Mouse (Mus musculus) embryo, embryonic 9.5 days (tissue): ENCODE data around the gene Trnt1.

Source experiments
- DNase-seq: peaks from one replicate; pipeline ENCODE4 v3.0.0-alpha.2; 2017; ENCODE audit errors: extremely low spot score

Gene Trnt1

DNA sequence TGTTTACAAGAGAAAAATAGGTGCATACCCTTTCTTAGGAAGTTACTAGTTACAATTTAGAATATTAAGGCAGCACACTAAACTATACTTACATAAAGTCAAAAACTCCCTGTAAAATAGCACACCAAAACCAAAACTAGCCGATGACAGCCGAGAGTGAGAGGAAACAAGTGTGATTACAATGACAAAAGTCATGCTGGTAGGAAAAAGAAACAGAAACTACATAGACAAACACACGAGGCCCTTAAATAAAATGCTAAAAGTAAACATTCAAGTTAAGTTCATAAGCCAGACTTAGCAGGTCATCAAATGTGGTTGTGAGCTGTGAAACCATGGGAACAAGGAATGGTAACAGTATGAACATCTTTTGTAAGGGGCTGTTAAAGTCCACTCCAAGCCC, 18.2 kb downstream of the Trnt1 start:
- no peak for DNase-seq

DNA sequence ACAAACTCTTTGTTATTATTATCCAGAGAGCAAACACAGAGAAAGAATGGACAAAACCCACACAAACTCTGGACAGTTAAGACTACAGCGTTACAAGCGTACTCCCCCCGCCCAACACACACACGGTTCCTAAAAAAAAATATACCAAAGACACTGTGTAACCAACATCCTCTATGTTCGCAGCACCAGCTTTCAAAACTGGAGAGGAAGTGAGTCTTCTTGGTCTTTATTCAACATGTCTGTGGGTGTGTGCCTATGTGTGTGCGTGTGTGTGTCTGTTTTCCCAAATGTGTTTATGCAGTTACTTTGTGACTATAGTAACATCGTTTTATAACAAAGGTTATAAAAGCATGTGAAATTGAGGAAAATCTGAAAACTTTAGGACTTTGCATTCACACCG, 22.5 kb downstream of the Trnt1 start:
- no peak for DNase-seq

DNA sequence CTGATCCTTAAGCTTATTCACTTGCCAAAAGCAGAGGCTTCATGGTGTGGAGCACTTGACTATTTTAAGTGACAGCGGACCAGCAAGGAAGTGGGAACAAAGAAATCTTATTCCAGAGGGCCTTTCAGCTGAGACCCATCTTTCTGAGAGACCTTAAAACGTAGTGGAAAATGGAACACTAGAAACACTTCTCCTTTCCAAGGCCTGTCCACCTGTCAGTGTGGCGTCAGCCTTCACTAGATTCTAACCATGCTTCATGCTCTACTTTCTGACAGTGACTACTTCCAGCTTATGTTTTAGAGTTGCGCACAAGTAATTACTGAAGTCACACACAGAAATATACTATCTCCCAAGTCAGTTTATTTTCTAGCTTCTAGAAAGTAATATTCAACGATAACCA, 23.6 kb downstream of the Trnt1 start:
- no peak for DNase-seq

DNA sequence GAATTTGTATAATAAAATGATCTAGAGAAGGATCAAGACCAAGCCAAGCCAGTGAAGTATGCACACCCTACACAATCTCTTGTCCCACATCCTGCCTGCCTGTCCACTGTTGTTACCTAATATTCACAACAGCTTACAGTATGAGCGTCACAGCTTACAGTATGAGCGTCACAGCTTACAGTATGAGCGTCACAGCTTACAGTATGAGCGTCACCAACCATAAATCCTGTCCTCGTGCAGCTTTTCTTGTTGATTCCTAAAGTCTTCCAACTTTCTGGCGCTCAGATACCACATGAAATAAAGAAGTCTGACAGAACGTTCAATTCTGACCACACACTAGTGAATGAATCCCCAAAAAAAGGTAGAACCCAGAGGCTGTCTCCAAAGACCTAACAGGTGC, 24.2 kb downstream of the Trnt1 start:
- no peak for DNase-seq

DNA sequence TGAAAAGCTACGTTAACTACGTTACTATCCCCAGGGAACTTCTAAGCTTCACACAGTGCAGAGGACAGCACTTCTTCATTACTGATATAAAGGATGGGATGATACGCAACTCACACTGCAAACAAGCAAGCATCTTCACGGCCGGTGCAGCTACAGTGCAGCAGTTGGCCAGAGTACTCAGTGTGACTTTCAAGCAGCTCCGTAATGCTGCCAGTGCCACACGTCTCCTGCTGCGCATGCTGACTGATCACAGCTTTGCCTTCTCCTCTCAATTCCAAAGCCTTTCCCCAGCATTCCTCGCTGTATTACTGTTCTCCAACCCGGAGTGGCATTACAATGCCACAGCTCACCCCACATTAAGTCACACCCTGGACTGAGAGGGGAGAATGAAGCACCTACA, 24.7 kb downstream of the Trnt1 start:
- no peak for DNase-seq

DNA sequence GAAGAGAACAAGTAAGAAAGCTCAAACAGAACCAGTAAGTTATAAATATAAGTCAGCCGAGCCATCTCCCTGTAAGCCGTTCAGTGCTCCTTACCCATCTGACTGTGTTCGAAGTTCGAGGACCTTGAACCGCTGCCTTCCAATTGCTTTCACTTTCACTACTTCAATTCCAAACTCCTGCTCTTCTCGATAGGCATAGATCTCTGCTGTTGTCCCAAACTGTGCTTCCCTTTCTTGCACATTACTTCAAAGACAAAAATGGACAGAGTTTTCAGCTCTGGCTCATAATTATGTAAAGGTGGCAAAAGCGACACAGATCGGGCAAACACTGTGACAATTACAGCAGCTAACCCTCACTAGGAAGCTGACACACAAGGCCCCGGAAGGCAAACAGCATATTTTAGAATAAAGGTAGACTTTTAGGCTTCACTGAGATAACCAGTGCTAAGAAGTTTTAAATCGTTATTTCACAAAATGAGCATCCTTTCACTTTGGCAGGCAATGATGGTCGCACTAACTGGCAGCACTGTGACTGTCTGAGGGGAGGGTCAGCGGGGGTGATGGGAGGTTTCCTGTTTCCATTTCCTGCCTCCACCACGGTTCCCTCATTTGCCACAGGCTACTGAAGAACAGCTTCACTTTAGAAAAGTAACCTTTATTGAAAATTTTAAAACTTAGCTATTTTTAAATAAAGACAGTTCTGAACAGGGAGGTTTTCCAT, 25.3 kb downstream of the Trnt1 start:
- no peak for DNase-seq

DNA sequence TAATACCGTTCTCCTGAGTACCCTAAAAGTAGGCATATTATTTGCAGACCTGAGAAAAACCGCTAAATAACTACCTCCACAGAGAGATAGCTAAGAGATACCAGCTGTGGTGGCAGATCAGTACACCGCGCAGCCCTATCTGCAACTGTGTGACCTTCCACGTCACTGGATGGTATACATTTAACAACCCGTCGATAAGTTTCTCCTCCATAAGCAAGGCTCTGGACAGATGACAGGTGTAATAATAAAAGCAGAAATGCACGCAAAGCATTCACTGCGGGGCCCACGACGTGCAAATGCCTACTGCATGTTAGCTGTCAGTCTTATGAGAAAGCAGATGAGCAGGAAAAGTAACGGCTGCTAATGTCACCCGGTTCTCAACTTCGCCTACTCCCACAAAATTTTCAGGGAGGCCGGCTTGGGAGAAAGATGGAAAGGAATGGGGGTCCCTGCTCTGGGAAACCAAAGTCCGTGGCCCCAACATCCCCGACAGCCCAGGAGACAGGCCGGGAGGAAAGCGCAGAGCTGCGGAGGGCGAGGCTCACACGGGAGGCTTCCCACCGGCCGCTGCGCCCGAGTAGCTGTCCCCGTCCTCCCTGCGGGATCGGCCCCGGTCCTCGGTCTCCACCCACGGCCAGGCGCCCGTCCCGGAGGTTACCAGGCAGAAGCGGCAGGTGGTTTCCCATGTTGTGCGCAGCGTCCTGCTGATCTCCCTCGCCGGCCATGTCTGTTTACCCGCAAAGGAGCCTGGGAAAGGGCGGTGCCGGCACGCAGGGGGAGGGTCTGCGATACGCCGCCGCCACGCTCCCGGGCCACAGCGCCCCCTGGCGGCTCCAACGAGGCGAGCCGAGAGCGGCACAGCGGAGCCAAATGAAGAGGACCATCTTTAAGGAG, 30.7 kb downstream of the Trnt1 start, which contains the start of gene Crbn:
Crbn (minus strand) TSS at position 745 of the 894 bp plus-strand sequence.
- peak; percentile 90 for DNase-seq

DNA sequence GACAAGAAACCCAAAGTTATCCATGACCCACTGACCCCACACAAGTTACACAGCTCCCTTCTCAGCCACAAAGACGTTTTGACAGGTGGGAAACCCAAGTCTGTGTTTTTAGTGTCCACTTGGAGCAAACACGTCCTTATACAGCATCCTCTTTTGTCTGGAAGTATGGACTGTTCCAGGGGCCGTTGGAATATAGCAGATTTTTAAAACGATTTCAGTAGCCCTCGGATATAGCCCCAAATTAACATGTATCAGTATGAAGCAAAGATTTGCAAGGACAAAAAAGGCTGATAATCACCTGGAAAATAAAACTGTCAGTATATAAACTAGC, 31.3 kb downstream of the Trnt1 start:
- no peak for DNase-seq

DNA sequence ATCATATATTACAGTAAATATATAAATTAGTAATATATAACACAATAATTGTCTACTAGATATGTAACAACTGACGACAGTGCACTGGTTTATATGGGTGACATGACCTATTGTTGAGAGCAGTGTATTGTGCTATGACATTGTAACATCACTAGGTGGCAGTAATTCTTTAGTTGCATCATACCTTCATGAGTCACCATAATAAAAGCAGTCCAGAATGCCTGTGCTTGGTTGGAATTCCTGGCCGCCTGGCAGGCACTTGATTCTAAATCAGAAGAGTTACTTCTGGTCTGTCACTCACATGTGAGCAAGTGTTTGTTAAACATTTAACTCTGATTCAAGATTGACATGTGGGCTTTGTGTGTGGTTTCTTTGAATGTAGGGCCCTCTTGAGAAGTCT, 36.0 kb downstream of the Trnt1 start:
- peak; percentile 20 for DNase-seq

DNA sequence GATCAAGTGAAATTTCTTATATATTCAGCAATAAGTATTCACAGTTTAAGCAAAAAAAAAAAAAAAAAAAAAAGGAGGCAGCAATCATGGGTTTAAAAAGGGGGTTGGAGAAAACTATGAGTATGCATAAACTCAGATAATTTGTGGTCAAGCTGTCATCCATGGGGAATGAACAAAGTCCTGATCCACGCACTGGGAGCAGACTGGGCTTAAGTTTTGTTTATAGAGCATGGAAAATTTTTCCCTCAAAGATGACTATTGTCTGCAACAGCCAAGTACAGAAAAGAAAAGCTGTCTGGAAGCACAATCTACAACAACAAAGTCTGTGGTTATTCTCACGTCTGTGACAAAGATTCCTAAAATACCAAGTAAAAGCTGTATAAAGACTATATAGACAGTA, 40.2 kb downstream of the Trnt1 start:
- no peak for DNase-seq

DNA sequence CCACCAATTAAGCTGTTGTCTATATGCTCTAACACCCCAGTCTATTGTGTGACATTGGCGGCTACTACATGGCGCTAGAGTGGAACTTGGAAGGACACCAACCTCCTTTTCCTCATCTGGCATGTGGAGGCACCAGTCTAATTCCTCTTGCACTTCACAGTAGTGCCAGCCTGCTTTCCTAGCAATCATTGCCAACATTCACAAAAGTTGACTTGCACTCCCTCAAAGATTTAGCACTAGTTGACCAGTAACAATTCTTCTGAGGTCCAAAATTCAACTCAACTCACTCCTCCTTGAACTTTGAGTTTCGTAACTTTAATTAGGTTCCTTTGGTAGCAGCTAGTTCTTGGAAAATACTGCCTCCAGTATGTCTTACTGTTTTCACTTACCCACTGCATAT, 41.8 kb downstream of the Trnt1 start:
- DNase-seq = no peak

DNA sequence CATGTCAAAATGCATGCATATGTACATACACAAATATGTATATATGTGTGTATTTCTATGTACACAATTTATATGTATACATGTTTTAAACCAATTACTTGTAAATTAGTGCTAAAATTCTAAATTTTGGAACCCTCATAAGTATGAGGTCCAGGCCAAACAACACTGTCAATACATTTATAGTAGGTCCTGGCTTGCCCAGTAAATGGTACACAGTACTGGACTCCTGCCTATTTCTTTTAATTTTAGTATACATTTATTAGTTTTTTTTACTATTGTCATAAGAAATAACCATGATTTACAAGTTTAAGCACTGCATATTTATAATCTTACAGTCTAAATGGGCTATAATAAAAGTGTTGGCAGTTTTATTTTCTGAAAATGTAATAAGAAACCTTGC, 50.3 kb downstream of the Trnt1 start:
- no peak for DNase-seq

DNA sequence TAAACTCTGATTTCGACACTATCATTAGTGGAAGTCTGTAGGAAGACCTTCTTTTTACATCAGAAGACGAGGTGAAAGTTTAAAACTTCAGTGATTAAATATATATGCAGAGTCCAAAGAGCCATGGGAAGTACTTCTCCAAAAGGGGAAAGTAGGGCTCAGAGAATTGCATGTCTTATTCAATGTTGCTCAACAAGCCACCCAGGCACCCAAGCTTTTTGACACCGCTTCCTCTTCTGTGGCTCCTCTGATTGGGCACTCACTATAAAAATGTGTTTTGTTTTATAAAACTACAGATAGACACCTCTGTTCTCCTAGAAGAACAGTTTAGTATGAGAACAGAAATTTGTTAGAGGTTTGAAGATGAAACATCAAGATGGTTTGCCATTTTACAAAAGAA, 51.0 kb downstream of the Trnt1 start:
- no peak for DNase-seq

DNA sequence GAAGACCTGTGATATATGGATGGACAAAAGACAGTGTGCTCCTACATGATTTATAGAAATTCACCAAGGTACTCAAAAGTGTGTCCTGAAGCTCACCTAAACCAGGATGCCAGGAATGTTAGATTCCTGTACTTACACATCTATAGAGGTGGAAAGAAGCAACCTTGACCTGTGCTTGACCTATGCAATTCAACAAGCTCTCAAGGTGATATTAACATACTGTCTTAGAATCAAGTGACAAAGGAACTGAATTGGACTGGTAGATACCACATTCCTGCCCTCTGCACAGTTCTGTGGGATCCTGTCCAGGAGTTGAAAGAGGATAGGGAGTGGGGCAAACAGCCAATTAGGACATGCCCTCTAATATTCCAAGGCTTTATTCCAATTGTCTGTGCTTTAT, 51.6 kb downstream of the Trnt1 start:
- no peak for DNase-seq

DNA sequence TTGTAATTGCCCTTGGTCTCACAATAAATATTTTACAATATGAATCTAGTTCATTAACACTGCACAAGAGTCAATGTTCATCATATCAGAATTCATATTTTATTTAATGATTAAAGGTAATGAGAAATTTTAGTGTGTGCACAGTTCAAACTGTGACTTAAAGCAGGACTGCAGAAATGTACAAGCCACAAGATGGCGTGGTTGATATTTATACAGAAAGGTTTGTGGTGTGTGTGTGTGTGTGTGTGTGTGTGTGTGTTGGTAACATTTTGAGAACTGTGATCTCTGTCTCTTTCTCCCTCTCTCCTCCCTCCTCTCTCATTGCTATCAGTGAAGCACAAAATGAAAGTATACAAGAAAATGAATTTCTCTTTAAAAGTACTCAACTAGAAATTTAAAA, 53.4 kb downstream of the Trnt1 start:
- DNase-seq = peak; percentile 12
